ENCODE assay signal across 10 mouse cellular contexts in the genomic region with DNA sequence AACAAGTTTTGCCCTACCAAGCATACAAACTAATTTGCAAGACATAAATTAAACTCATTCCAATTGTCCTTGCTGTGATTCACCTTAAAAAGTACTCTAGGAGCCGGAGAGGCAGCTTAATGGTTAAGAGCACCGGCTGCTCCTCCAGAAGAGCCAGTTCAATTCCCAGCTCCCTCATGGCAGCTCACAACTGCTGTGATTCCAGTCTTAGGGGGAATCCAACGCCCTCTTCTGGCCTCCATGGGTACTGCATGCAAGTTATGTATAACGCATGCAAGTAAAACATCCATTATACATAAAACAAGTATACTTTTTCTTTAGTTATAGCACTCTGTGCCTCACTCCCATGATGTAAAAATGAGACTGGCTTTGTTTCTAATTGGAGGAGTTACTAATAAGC. TPM values are rescaled to one million over a fixed set of nuclear protein-coding genes. Genes with fewer than 3 reads are reported as not detected.
A peak's percentile ranks its signal among the peaks of the same experiment; 100 is the strongest.
DNase-seq lines count a peak whose midpoint lies in the region; ATAC-seq and TF ChIP-seq lines count a peak whose summit lies in the region.
"Had no signal": no experiment of that assay in that cellular context is flagged by ENCODE, and none has a peak within 500 bp of the region (broad histone marks: within the 10 kb centered on the region; RNA-seq: fewer than 3 reads in every experiment).

No protein-coding gene starts in this region.

- no peak for TF ChIP-seq POLR2A in MEL (IDR thresholded peaks at IDR 0.05; ENCODE audit: control insufficient read depth in 1 of 2, insufficient read depth in 1 of 2, low read depth in 1 of 2, low read length in 2 of 2, poor library complexity in 1 of 2)
- TF ChIP-seq POLR2A in olfactory bulb, adult 2 months (IDR thresholded peaks at IDR 0.05; ENCODE audit: insufficient read depth, low read depth, low read length) = no peak

- H3K9me3 ChIP-seq in heart, embryonic 15.5 days (replicated peaks) = no peaks in the 10 kb centered on the region
- H3K9me3 ChIP-seq in heart, embryonic 12.5 days (replicated peaks) = no peaks in the 10 kb centered on the region
- no peaks in the 10 kb centered on the region for H3K9me3 ChIP-seq in midbrain, postnatal 0 days (ENCODE audit: low read length)
- no peaks in the 10 kb centered on the region for H3K9me3 ChIP-seq in midbrain, embryonic 13.5 days
- H3K9me3 ChIP-seq in MEL (replicated peaks; ENCODE audit: insufficient read depth, low read length) = no peaks in the 10 kb centered on the region

- no peak for TF ChIP-seq EP300 in MEL (IDR thresholded peaks at IDR 0.05; ENCODE audit: low read depth in 1 of 2, low read length in 2 of 2)

- no peak overlapping the region for H3K9ac ChIP-seq in heart, embryonic 15.5 days
- no peak overlapping the region for H3K9ac ChIP-seq in heart, embryonic 12.5 days
- H3K9ac ChIP-seq in midbrain, postnatal 0 days (replicated peaks; ENCODE audit: low read length, poor library complexity, severe bottlenecking) = no peak overlapping the region
- no peak overlapping the region for H3K9ac ChIP-seq in midbrain, embryonic 13.5 days (replicated peaks)
- H3K9ac ChIP-seq in MEL (ENCODE audit: control insufficient read depth, low read depth, low read length, poor library complexity, severe bottlenecking) = no peak overlapping the region

- peaks cover 60% of the 10 kb centered on the region for H3K4me1 ChIP-seq in heart, embryonic 15.5 days (replicated peaks)
- H3K4me1 ChIP-seq in heart, embryonic 12.5 days (replicated peaks) = peaks cover 76% of the 10 kb centered on the region
- no peaks in the 10 kb centered on the region for H3K4me1 ChIP-seq in midbrain, postnatal 0 days (ENCODE audit: insufficient read depth, low read length)
- peaks cover 15% of the 10 kb centered on the region for H3K4me1 ChIP-seq in midbrain, embryonic 13.5 days (replicated peaks)
- peaks cover 6 to 10% of the 10 kb centered on the region in 2 experiments for H3K4me1 ChIP-seq in MEL (ENCODE audit: control insufficient read depth in 1 of 2, insufficient read depth in 2 of 2, low read length in 2 of 2)
- peaks cover 32% of the 10 kb centered on the region for H3K4me1 ChIP-seq in olfactory bulb, adult 2 months (ENCODE audit: control insufficient read depth, insufficient read depth, low read length)

- H3K4me3 ChIP-seq in heart, embryonic 15.5 days = no peak overlapping the region
- no peak overlapping the region for H3K4me3 ChIP-seq in heart, embryonic 12.5 days
- no peak overlapping the region for H3K4me3 ChIP-seq in midbrain, postnatal 0 days (ENCODE audit: low read depth, low read length)
- no peak overlapping the region for H3K4me3 ChIP-seq in midbrain, embryonic 13.5 days (replicated peaks)
- no peak overlapping the region for H3K4me3 ChIP-seq in MEL (ENCODE audit: control insufficient read depth in 1 of 2, insufficient read depth in 1 of 2, low read depth in 2 of 2, low read length in 2 of 2)
- H3K4me3 ChIP-seq in olfactory bulb, adult 2 months (ENCODE audit: insufficient read depth, low read depth, low read length) = no peak overlapping the region

- no peak for DNase-seq in midbrain, postnatal 0 days (ENCODE audit: low spot score)
- DNase-seq in MEL (ENCODE audit: low read depth, low spot score) = peak; percentile 66
- DNase-seq in cerebellum, adult 8-10 months = no peak
- DNase-seq in left cerebral cortex, adult 9 months (ENCODE audit: low spot score in 2 of 2) = no peak
- DNase-seq: embryo, embryonic 11 days had no signal

- 68% methylated on average over 4 of the region's 4 CpGs for WGBS in heart, embryonic 15.5 days
- WGBS in heart, embryonic 12.5 days = 77% methylated on average over 4 of the region's 4 CpGs
- WGBS in midbrain, postnatal 0 days = 75% methylated on average over 4 of the region's 4 CpGs
- WGBS in midbrain, embryonic 13.5 days = 73% methylated on average over 4 of the region's 4 CpGs
- WGBS in olfactory bulb, adult 2 months = 74% methylated on average over 4 of the region's 4 CpGs

- 0 out of 2 replicates have a peak, but pooled peaks cover 8% of the 10 kb centered on the region for H3K36me3 ChIP-seq in heart, embryonic 15.5 days
- H3K36me3 ChIP-seq in heart, embryonic 12.5 days = peaks cover 48% of the 10 kb centered on the region
- no peaks in the 10 kb centered on the region for H3K36me3 ChIP-seq in midbrain, postnatal 0 days (ENCODE audit: insufficient read depth, low read length)
- H3K36me3 ChIP-seq in midbrain, embryonic 13.5 days = no peaks in the 10 kb centered on the region
- H3K36me3 ChIP-seq in MEL (ENCODE audit: control insufficient read depth in 1 of 2, insufficient read depth in 2 of 2, low read length in 2 of 2) = peaks cover 0 to 5% of the 10 kb centered on the region in 2 experiments; a peak in 2 of 4 replicates

- TF ChIP-seq CTCF in midbrain, postnatal 0 days (IDR thresholded peaks at IDR 0.05) = peak; percentile 65
- peak; percentile 56 to 58 (median 58) for TF ChIP-seq CTCF in MEL (IDR thresholded peaks at IDR 0.05 in 2 of 3, conservative IDR thresholded peaks at IDR 0.05 in 1 of 3; ENCODE audit: control insufficient read depth in 1 of 3, insufficient read depth in 1 of 3, low read depth in 2 of 3, low read length in 3 of 3, poor library complexity in 1 of 3, severe bottlenecking in 1 of 3)
- TF ChIP-seq CTCF in olfactory bulb, adult 2 months (IDR thresholded peaks at IDR 0.05; ENCODE audit: insufficient read depth, low read depth, low read length) = peak; percentile 57; the same call in 1 of the 2 replicates

- H3K4me2 ChIP-seq in heart, embryonic 15.5 days = no peak overlapping the region
- no peak overlapping the region for H3K4me2 ChIP-seq in heart, embryonic 12.5 days
- H3K4me2 ChIP-seq in midbrain, postnatal 0 days (ENCODE audit: low read depth, low read length, poor library complexity, severe bottlenecking) = no peak overlapping the region
- H3K4me2 ChIP-seq in midbrain, embryonic 13.5 days (replicated peaks) = no peak overlapping the region

- TF ChIP-seq RAD21 in MEL (IDR thresholded peaks at IDR 0.05; ENCODE audit: low read depth, low read length) = peak; percentile 41

- ATAC-seq in heart, embryonic 15.5 days (replicated peaks; ENCODE audit: insufficient number of reproducible peaks, insufficient read depth, low FRiP score, low read depth) = no peak
- no peak for ATAC-seq in heart, embryonic 12.5 days (ENCODE audit: insufficient number of reproducible peaks, low FRiP score)
- ATAC-seq in midbrain, postnatal 0 days (ENCODE audit: low FRiP score) = no peak
- no peak for ATAC-seq in midbrain, embryonic 13.5 days
- ATAC-seq: activated CD4-positive, CD25-positive, alpha-beta regulatory T cell, adult 4 months had no signal

- H3K27me3 ChIP-seq in heart, embryonic 15.5 days = no peaks in the 10 kb centered on the region
- no peaks in the 10 kb centered on the region for H3K27me3 ChIP-seq in heart, embryonic 12.5 days (replicated peaks)
- H3K27me3 ChIP-seq in midbrain, postnatal 0 days (ENCODE audit: insufficient read depth, low read length) = no peaks in the 10 kb centered on the region
- H3K27me3 ChIP-seq in midbrain, embryonic 13.5 days = no peaks in the 10 kb centered on the region
- no peaks in the 10 kb centered on the region for H3K27me3 ChIP-seq in MEL (ENCODE audit: control insufficient read depth in 1 of 2, insufficient read depth in 2 of 2, low read length in 2 of 2)

- H3K79me2 ChIP-seq in MEL (ENCODE audit: control insufficient read depth, insufficient read depth, low read length, poor library complexity) = no peaks in the 10 kb centered on the region

- peak overlapping the region; percentile 58; the same call in 1 of the 2 replicates for H3K27ac ChIP-seq in heart, embryonic 15.5 days
- H3K27ac ChIP-seq in heart, embryonic 12.5 days (ENCODE audit: poor library complexity, severe bottlenecking) = no peak overlapping the region
- H3K27ac ChIP-seq in midbrain, postnatal 0 days (ENCODE audit: low read depth, low read length) = no peak overlapping the region
- no peak overlapping the region for H3K27ac ChIP-seq in midbrain, embryonic 13.5 days
- no peak overlapping the region for H3K27ac ChIP-seq in MEL (ENCODE audit: control insufficient read depth, low read depth, low read length)
- H3K27ac ChIP-seq in olfactory bulb, adult 2 months (ENCODE audit: insufficient read depth, low read depth, low read length) = no peak overlapping the region

TF ChIP-seq in MEL, 35 proteins besides CTCF, POLR2A, EP300 and RAD21:
- TF ChIP-seq ETS1 (IDR thresholded peaks at IDR 0.05; ENCODE audit: low read depth, low read length) = no peak
- peak; percentile 28; the same call in 1 of the 2 replicates for TF ChIP-seq ZC3H11A (IDR thresholded peaks at IDR 0.05; ENCODE audit: low read depth, low read length)
- TF ChIP-seq SMC3 (IDR thresholded peaks at IDR 0.05; ENCODE audit: low read depth, low read length) = peak; percentile 66

RNA-seq across cellular contexts. Expression of gene Elk3, which starts 27.7 kb away (rescaled TPM):
- polyA plus RNA-seq in heart, embryonic 15.5 days (2015; fragmentation: Nextera tagmentation; extraction: Ambion mirVana) = 31.7 and 33.5 TPM in 2 replicates
- polyA plus RNA-seq in heart, embryonic 12.5 days (2016; fragmentation: Nextera tagmentation; extraction: Ambion mirVana) = 36.8 and 41.0 TPM in 2 replicates
- 6.9 and 8.1 TPM in 2 replicates for total RNA-seq in midbrain, postnatal 0 days (2014; rRNA removed)
- 6.2 and 6.9 TPM in 2 replicates for polyA plus RNA-seq in midbrain, postnatal 0 days (2015; fragmentation: Nextera tagmentation; extraction: Ambion mirVana)
- polyA plus RNA-seq in midbrain, embryonic 13.5 days (2015; fragmentation: Nextera tagmentation; extraction: Ambion mirVana) = 7.7 and 8.5 TPM in 2 replicates
- 0.65 and 1.0 TPM in 2 replicates for total RNA-seq in MEL (2012; rRNA removed)
- polyA plus RNA-seq in MEL (2012; ENCODE audit: insufficient read depth in 1 of 2, insufficient read length in 2 of 2, low read depth in 1 of 2, low replicate concordance in 2 of 2, missing spikeins in 1 of 2) = 1 to 10 TPM in 1 of 2 experiments, not detected in 1; 6.3 TPM
- polyA plus RNA-seq in olfactory bulb, adult 2 months (2012; ENCODE audit: insufficient read depth, insufficient read length, low replicate concordance, missing spikeins) = not detected in 2 replicates
